ENCODE assay signal across 31 mouse cellular contexts in genomic region chr15:98491332-98491731, GRCm38 (mm10). TPM values are rescaled to one million over a fixed set of nuclear protein-coding genes. Genes with fewer than 3 reads are reported as not detected.
"Had no signal": no experiment of that assay in that cellular context is flagged by ENCODE, and none has a peak within 500 bp of the region (broad histone marks: within the 10 kb centered on the region; RNA-seq: fewer than 3 reads in every experiment).

No protein-coding gene starts in this region.

- H3K36me3 ChIP-seq: kidney, embryonic 15.5 days; limb, embryonic 12.5 days; limb, embryonic 15.5 days; lung, embryonic 15.5 days; midbrain, embryonic 10.5 days; midbrain, embryonic 13.5 days; neural tube, embryonic 13.5 days had no signal

- H3K9me3 ChIP-seq: kidney, embryonic 15.5 days; limb, embryonic 12.5 days; limb, embryonic 15.5 days; lung, embryonic 15.5 days; midbrain, embryonic 10.5 days; neural tube, embryonic 13.5 days had no signal

- H3K4me3 ChIP-seq: kidney, embryonic 15.5 days; limb, embryonic 12.5 days; limb, embryonic 15.5 days; lung, embryonic 15.5 days; megakaryocyte, embryonic 14.5 days; midbrain, embryonic 10.5 days; midbrain, embryonic 13.5 days; myocyte; neural tube, embryonic 13.5 days had no signal

- H3K4me1 ChIP-seq: kidney, embryonic 15.5 days; limb, embryonic 12.5 days; limb, embryonic 15.5 days; lung, embryonic 15.5 days; midbrain, embryonic 10.5 days; midbrain, embryonic 13.5 days; neural tube, embryonic 13.5 days had no signal

- ATAC-seq: intestine, postnatal 0 days; liver, postnatal 0 days; midbrain, embryonic 13.5 days; midbrain, embryonic 16.5 days had no signal

- H3K4me2 ChIP-seq: kidney, embryonic 15.5 days; limb, embryonic 12.5 days; limb, embryonic 15.5 days; liver, embryonic 11.5 days; lung, embryonic 15.5 days; midbrain, embryonic 13.5 days; neural tube, embryonic 13.5 days had no signal

- H3K9ac ChIP-seq: kidney, embryonic 15.5 days; limb, embryonic 12.5 days; limb, embryonic 15.5 days; liver, embryonic 14.5 days; liver, postnatal 0 days; lung, embryonic 15.5 days; midbrain, embryonic 13.5 days; neural tube, embryonic 13.5 days had no signal

- H3K27ac ChIP-seq: kidney, embryonic 15.5 days; limb, embryonic 12.5 days; limb, embryonic 15.5 days; liver, embryonic 14.5 days; lung, embryonic 15.5 days; macrophage; midbrain, embryonic 10.5 days; midbrain, embryonic 13.5 days; neural tube, embryonic 13.5 days had no signal

- DNase-seq: kidney, adult 8-10 months; kidney, postnatal 10 days; kidney, postnatal 36 days; left cerebral cortex, postnatal 4 days; liver, postnatal 0 days; retina, postnatal 1 day; right cerebral cortex, postnatal 25 days; thymus, postnatal 25 days had no signal

- H3K27me3 ChIP-seq: kidney, embryonic 15.5 days; limb, embryonic 12.5 days; limb, embryonic 15.5 days; lung, embryonic 15.5 days; midbrain, embryonic 13.5 days; neural tube, embryonic 13.5 days had no signal

RNA-seq across cellular contexts. Expression of gene Olfr279, which starts 0.9 kb away (rescaled TPM):
- total RNA-seq: layer of hippocampus, adult 18-20 months; left cerebral cortex, adult 8-10 months; left cerebral cortex, postnatal 4 days; monocyte, adult 5-6 weeks; neutrophil, adult 5-6 weeks had no signal
- polyA plus RNA-seq: intestine, embryonic 14.5 days; intestine, postnatal 0 days; kidney, embryonic 15.5 days; limb, embryonic 12.5 days; limb, embryonic 15.5 days; liver, embryonic 11.5 days; liver, embryonic 14.5 days; liver, postnatal 0 days; lung, embryonic 15.5 days; macrophage; midbrain, embryonic 10.5 days; midbrain, embryonic 13.5 days; midbrain, embryonic 16.5 days; myocyte; neural tube, embryonic 13.5 days; spleen, adult 2 months; thymus, postnatal 0 days had no signal

RNA-seq across cellular contexts. Expression of gene Lalba, which starts 8.8 kb away (rescaled TPM):
- total RNA-seq: layer of hippocampus, adult 18-20 months; layer of hippocampus, postnatal 14 days; left cerebral cortex, adult 8-10 months; left cerebral cortex, postnatal 14 days; left cerebral cortex, postnatal 4 days; monocyte, adult 5-6 weeks; neutrophil, adult 5-6 weeks had no signal
- polyA plus RNA-seq: kidney, embryonic 15.5 days; liver, embryonic 11.5 days; liver, embryonic 14.5 days; liver, postnatal 0 days; macrophage; midbrain, embryonic 13.5 days; midbrain, embryonic 16.5 days; myocyte; neural tube, embryonic 13.5 days; spleen, adult 2 months had no signal

RNA-seq across cellular contexts. Expression of gene OR5BS1P, which starts 21.6 kb away (rescaled TPM):
- total RNA-seq: layer of hippocampus, adult 18-20 months; layer of hippocampus, postnatal 14 days; left cerebral cortex, adult 8-10 months; left cerebral cortex, postnatal 14 days; left cerebral cortex, postnatal 4 days; monocyte, adult 5-6 weeks; neutrophil, adult 5-6 weeks had no signal
- polyA plus RNA-seq: intestine, embryonic 14.5 days; intestine, postnatal 0 days; kidney, embryonic 15.5 days; limb, embryonic 12.5 days; limb, embryonic 15.5 days; liver, embryonic 11.5 days; liver, embryonic 14.5 days; liver, postnatal 0 days; lung, embryonic 15.5 days; macrophage; midbrain, embryonic 10.5 days; midbrain, embryonic 13.5 days; midbrain, embryonic 16.5 days; myocyte; neural tube, embryonic 13.5 days; spleen, adult 2 months had no signal

RNA-seq across cellular contexts. Expression of gene Olfr281, which starts 38.9 kb away (rescaled TPM):
- total RNA-seq: layer of hippocampus, adult 18-20 months; layer of hippocampus, postnatal 14 days; left cerebral cortex, adult 8-10 months; left cerebral cortex, postnatal 14 days; left cerebral cortex, postnatal 4 days; monocyte, adult 5-6 weeks; neutrophil, adult 5-6 weeks had no signal
- polyA plus RNA-seq: intestine, embryonic 14.5 days; intestine, postnatal 0 days; kidney, embryonic 15.5 days; limb, embryonic 12.5 days; limb, embryonic 15.5 days; liver, embryonic 11.5 days; liver, embryonic 14.5 days; liver, postnatal 0 days; lung, embryonic 15.5 days; macrophage; midbrain, embryonic 10.5 days; midbrain, embryonic 13.5 days; midbrain, embryonic 16.5 days; myocyte; neural tube, embryonic 13.5 days; spleen, adult 2 months; thymus, postnatal 0 days had no signal
